Mouse (Mus musculus) lung, embryonic 16.5 days (tissue): ENCODE measurements around the gene 9330159F19Rik. TPM values are rescaled to one million over a fixed set of nuclear protein-coding genes. Genes with fewer than 3 reads are reported as not detected.

ENCODE experiments used
- ATAC-seq: fragments of 200-750 bp; cut with Nextera tagmentation; 2 replicates; pipeline ENCODE4 v1.8.0; 2017; ENCODE audit warnings: low read depth, mild to moderate bottlenecking, moderate library complexity
- H3K27ac ChIP-seq: fragments of 300-500 bp; sonication (generic); 2 replicates; pipeline ENCODE4 v1.5.1; 2014; ENCODE audit warnings: mild to moderate bottlenecking, control low read depth, low read length
- H3K27me3 ChIP-seq: fragments of 300-500 bp; sonication (generic); 2 replicates; pipeline ENCODE4 v1.6.1; 2014; ENCODE audit warnings: low read depth, low read length, mixed read lengths; ENCODE audit not compliant: control insufficient read depth, insufficient read depth
- H3K36me3 ChIP-seq: fragments of 300-500 bp; sonication (generic); 2 replicates; pipeline ENCODE4 v1.6.1; 2014; ENCODE audit warnings: low read length; ENCODE audit not compliant: control insufficient read depth, insufficient read depth
- H3K4me1 ChIP-seq: fragments of 300-500 bp; sonication (generic); replicated peaks from 2 replicates; pipeline ENCODE4 v1.6.1; 2014; ENCODE audit warnings: low read length, mixed read lengths; ENCODE audit not compliant: control insufficient read depth, insufficient read depth
- H3K4me2 ChIP-seq: fragments of 300-500 bp; sonication (generic); 2 replicates; pipeline ENCODE4 v1.6.1; 2014; ENCODE audit warnings: low read depth, low read length, control low read depth
- H3K4me3 ChIP-seq: fragments of 300-500 bp; sonication (generic); 2 replicates; pipeline ENCODE4 v1.5.1; 2014; ENCODE audit warnings: mild to moderate bottlenecking, low read length, control low read depth
- H3K9ac ChIP-seq: fragments of 300-500 bp; sonication (generic); 2 replicates; pipeline ENCODE4 v1.6.1; 2014; ENCODE audit warnings: low read length, control low read depth
- H3K9me3 ChIP-seq: fragments of 300-500 bp; sonication (generic); 2 replicates; pipeline ENCODE4 v1.6.1; 2016; ENCODE audit warnings: low read length; ENCODE audit not compliant: control insufficient read depth
- WGBS: fragments of 180-500 bp; shearing (Covaris S2); extraction: QIAGEN DNeasy Blood & Tissue Kit; methylation state at CpG from one replicate; pipeline ENCODE4 v1.1.7; 2014; 5-methylcytosine and 5-hydroxymethylcytosine counted together
- polyA plus RNA-seq: library from polyadenylated mRNA; unstranded; fragments of >200 nt; fragmentation: Nextera tagmentation; extraction: Ambion mirVana; gene quantifications from 2 replicates; pipeline ENCODE4 v1.2.1, GENCODE M21; 2015

Gene 9330159F19Rik
- polyA plus RNA-seq = 0.18 and 0.24 TPM in 2 replicates

DNA sequence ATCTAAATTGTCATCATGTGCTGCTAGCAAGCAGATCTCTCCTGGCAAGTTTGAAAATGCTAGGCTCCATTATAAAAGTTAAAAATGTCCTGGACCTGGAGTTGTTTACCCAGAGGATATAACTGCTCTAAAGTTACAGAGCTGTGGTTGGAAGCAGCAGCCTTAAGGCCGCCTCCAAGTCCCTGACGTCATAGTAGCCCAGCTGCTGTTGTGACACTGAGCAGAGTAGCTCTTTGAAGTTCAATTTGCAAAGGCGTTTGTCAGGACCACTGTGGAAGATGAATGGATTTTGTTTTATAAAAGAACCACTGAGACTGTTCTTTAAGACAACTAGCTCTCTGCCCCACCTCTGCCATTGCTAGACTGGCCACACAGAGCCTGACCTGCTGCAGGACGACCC, at the start of gene 9330159F19Rik:
Gene 9330159F19Rik, plus strand, starts transcription at position 154 of the 400 bp plus-strand sequence.
- no peaks in the 10 kb centered on the region for H3K36me3 ChIP-seq
- no peak within 1 kb of the TSS for H3K4me3 ChIP-seq
- no peak within 1 kb of the TSS for H3K4me2 ChIP-seq
- H3K27me3 ChIP-seq = no peaks in the 10 kb centered on the region
- H3K9me3 ChIP-seq = no peaks in the 10 kb centered on the region
- H3K27ac ChIP-seq = no peak within 1 kb of the TSS
- no peak within 1 kb of the TSS for H3K9ac ChIP-seq
- WGBS = 7% methylated on average over 4 of the region's 4 CpGs
- no peaks in the 10 kb centered on the region for H3K4me1 ChIP-seq
- ATAC-seq = peak; percentile 95

DNA sequence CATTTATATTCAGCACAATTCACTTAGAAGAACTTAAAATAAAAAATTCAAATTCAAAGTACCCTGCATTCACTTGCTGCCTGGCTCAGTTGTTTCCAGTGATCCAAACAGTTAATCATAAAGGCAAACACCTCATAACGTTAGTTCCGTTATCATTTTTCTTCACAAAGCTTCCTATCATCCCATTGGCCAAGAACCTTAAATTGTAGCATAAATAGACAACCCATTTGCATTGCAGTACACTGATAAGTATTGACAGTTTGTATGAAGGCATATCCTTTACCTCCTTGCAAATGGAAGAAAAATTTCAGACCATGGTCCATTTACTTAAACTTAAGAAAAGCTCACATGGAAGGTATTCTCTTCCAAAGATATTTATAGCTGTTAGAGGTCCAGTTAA, 49.7 kb upstream of the 9330159F19Rik start:
- 67% methylated on average over 2 of the region's 2 CpGs for WGBS
- ATAC-seq = no peak
- no peak overlapping the region for H3K27ac ChIP-seq

DNA sequence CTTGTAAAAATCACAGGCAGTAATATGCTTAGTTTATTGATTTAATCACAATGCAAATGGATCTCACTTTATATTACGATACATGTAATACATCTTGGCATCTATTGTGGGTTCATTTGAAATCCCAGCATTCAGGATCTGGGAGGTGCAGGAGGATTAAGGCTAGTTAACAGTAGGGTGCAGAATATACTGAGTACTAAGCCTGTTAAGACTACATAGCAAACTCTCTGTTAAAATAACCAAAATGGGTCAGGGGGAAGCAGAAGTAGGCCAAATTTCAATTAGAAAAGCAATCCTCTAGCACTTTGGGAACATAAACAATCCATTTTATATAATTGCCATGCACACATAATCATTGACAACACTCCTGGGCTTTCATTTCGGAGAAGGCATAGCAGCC, 37.6 kb upstream of the 9330159F19Rik start:
- WGBS = 70% methylated on average over 2 of the region's 2 CpGs
- Histone ChIP-seq H3K36me3 (no peaks in the 10 kb centered on the region), H3K27ac (no peak overlapping the region), H3K9me3 (no peaks in the 10 kb centered on the region), H3K4me2 (no peak overlapping the region), H3K4me3 (no peak overlapping the region), H3K4me1 (no peaks in the 10 kb centered on the region), H3K9ac (no peak overlapping the region), H3K27me3 (no peaks in the 10 kb centered on the region)
- no peak for ATAC-seq

More for the DNA sequence above, 49.7 kb upstream of the 9330159F19Rik start:
- Histone ChIP-seq H3K9me3 (no peaks in the 10 kb centered on the region), H3K4me2 (no peak overlapping the region), H3K4me1 (no peaks in the 10 kb centered on the region), H3K4me3 (no peak overlapping the region), H3K9ac (no peak overlapping the region), H3K36me3 (no peaks in the 10 kb centered on the region), H3K27me3 (no peaks in the 10 kb centered on the region)

DNA sequence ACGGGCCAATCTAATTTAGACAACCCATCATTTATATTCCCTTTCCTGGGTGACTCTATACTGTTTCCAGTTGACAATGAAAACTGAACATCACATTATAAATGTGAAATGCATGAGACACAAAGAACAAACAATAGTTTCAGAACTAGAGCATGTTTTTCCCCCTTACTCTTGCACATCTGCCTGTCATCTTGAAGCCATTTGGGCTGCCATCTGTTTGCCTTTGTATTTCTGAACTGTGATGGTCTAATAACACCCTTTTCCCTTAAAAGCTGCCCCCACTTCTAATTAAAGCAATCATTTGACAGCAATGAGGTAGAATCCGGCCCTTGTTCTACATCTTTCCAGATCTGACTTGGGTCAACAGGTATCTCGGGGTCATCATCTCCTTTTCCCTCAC, 35.8 kb upstream of the 9330159F19Rik start:
- no peak for ATAC-seq
- 70% methylated on average over 3 of the region's 3 CpGs for WGBS
- Histone ChIP-seq H3K4me2 (no peak overlapping the region), H3K9ac (no peak overlapping the region), H3K4me3 (no peak overlapping the region), H3K36me3 (no peaks in the 10 kb centered on the region), H3K27ac (no peak overlapping the region), H3K27me3 (no peaks in the 10 kb centered on the region), H3K4me1 (no peaks in the 10 kb centered on the region), H3K9me3 (no peaks in the 10 kb centered on the region)

DNA sequence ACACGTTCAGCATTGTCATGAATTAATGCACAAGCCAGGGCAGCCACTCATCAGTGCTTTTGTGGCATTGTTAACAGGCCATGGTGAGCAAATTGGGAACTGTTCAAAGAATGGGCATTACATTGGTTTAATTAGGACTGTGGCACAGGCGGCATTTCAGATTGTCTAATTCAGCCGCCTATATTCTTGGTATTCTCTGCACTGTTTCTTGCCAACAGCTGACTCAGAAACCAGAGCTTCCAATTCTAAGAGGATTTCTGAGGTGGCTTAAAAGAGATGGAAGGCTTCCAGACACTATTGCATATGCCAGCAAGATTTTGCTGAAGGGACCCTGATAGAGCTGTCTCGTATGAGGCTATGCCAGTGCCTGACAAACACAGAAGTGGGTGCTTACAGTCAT, 34.5 kb upstream of the 9330159F19Rik start:
- H3K4me3 ChIP-seq = no peak overlapping the region
- H3K4me1 ChIP-seq = no peaks in the 10 kb centered on the region
- no peak for ATAC-seq
- no peak overlapping the region for H3K9ac ChIP-seq
- H3K27ac ChIP-seq = no peak overlapping the region
- no peaks in the 10 kb centered on the region for H3K36me3 ChIP-seq
- 82% methylated on average over 4 of the region's 4 CpGs for WGBS
- H3K4me2 ChIP-seq = no peak overlapping the region
- no peaks in the 10 kb centered on the region for H3K9me3 ChIP-seq
- no peaks in the 10 kb centered on the region for H3K27me3 ChIP-seq

DNA sequence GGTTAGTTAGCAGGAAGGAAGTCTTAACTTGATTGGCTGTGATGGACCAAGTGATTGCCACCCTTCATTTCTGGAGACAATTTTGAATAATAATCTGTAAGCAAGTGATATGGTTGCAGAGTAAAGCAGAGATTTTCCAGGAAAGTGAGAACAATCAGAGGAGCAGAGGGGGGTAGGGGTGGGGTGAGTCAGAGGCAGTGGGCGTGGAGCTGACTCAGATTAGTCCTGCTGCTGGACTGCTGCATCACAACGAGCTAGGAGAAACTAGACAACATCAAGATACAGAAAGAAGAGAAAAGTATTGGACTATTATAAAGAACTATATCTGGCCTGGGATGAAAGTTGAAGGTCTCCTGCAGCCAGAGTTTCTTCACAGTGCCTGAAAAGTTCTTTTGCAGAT, 33.4 kb upstream of the 9330159F19Rik start:
- Histone ChIP-seq H3K9ac (no peak overlapping the region), H3K4me1 (no peaks in the 10 kb centered on the region), H3K4me3 (no peak overlapping the region), H3K4me2 (no peak overlapping the region), H3K36me3 (no peaks in the 10 kb centered on the region), H3K27me3 (no peaks in the 10 kb centered on the region), H3K9me3 (no peaks in the 10 kb centered on the region), H3K27ac (no peak overlapping the region)
- no peak for ATAC-seq
- 42% methylated on average over 2 of the region's 2 CpGs for WGBS

DNA sequence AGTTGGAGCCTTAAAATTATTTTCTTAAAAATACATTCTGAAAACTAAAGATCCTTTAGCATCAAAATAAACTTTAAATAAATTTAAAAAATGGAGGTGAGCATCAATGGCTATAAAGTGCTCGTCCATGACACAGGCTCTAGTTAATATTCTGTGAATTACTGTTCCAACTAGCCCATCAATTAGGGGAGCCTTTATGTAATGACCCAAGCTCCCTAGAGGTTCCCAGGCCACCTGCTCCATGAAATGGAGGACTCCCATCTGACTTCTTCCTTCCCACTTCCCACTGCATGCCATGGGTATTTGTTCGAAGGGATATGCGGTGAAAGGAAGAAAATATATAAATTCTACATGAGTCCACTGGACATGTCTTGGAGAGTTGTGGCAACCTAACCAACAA, 31.2 kb upstream of the 9330159F19Rik start:
- no peaks in the 10 kb centered on the region for H3K4me1 ChIP-seq
- H3K27me3 ChIP-seq = no peaks in the 10 kb centered on the region
- 89% methylated on average over 3 of the region's 3 CpGs for WGBS
- no peak overlapping the region for H3K9ac ChIP-seq
- no peak for ATAC-seq
- no peak overlapping the region for H3K4me2 ChIP-seq
- H3K4me3 ChIP-seq = no peak overlapping the region
- H3K36me3 ChIP-seq = no peaks in the 10 kb centered on the region
- no peak overlapping the region for H3K27ac ChIP-seq
- no peaks in the 10 kb centered on the region for H3K9me3 ChIP-seq

DNA sequence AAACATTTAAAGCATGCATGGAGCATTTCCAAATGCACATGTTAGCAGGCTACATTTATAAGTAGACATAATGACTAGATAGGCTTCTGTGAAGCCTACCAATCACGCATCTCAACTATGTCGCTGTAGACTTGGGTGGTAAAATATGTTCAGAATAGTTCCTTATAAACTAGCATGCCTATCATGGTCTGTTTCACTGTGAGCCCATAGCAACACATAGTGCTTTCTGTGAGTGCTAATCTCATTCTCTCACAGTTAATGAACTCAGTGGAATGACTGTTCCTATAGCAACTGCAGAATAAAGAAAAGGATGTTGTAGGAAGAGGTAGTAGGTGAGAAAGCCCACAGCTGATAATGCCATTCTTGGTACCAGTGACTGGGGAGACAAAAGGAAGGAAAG, 30.4 kb upstream of the 9330159F19Rik start:
- WGBS = 76% methylated on average over 2 of the region's 2 CpGs

DNA sequence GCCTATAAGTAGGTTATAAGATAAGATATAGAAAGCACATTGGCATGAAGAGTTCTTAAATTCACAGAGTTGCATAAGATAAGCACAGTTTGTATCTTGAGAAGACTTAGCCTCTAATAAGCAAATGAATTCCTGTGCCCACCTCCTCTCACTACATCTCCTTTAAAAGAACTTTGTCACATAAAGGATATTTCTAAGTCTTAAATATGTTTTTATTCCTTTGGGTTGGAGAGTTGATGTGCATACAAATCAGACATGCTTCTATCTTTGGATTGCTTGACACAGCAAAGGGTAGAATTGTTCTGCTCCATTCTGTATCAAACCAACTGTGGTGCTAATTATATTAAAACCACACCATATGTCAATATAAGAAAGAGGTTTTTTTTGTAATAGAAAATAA, 17.6 kb upstream of the 9330159F19Rik start:
- Histone ChIP-seq H3K4me1 (no peaks in the 10 kb centered on the region), H3K27ac (no peak overlapping the region), H3K4me3 (no peak overlapping the region), H3K4me2 (no peak overlapping the region), H3K9me3 (peaks cover 4% of the 10 kb centered on the region; the same call in 1 of the 2 replicates), H3K27me3 (no peaks in the 10 kb centered on the region), H3K9ac (no peak overlapping the region), H3K36me3 (no peaks in the 10 kb centered on the region)
- ATAC-seq = no peak

More for the DNA sequence above, 30.4 kb upstream of the 9330159F19Rik start:
- Histone ChIP-seq H3K4me3 (no peak overlapping the region), H3K9me3 (no peaks in the 10 kb centered on the region), H3K4me2 (no peak overlapping the region), H3K9ac (no peak overlapping the region), H3K36me3 (no peaks in the 10 kb centered on the region), H3K27ac (no peak overlapping the region), H3K27me3 (no peaks in the 10 kb centered on the region), H3K4me1 (no peaks in the 10 kb centered on the region)
- ATAC-seq = no peak

DNA sequence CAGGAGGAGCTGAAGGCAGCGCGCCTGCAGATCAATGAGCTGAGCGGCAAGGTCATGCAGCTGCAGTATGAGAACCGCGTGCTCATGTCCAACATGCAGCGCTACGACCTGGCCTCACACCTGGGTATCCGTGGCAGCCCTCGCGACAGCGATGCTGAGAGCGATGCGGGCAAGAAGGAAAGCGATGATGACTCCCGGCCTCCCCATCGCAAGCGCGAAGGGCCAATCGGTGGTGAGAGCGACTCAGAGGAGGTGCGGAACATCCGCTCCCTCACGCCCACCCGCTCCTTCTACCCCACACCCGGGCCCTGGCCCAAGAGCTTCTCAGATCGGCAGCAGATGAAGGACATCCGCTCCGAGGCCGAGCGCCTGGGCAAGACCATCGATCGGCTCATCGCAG, 14.6 kb upstream of the 9330159F19Rik start:
- 96% methylated on average over 33 of the region's 33 CpGs for WGBS
- no peak overlapping the region for H3K4me2 ChIP-seq
- no peaks in the 10 kb centered on the region for H3K4me1 ChIP-seq
- no peaks in the 10 kb centered on the region for H3K36me3 ChIP-seq
- H3K4me3 ChIP-seq = no peak overlapping the region
- H3K27me3 ChIP-seq = no peaks in the 10 kb centered on the region
- H3K9ac ChIP-seq = no peak overlapping the region
- ATAC-seq = no peak
- H3K27ac ChIP-seq = no peak overlapping the region
- H3K9me3 ChIP-seq = peaks cover 4% of the 10 kb centered on the region; the same call in 1 of the 2 replicates
